Mouse (Mus musculus) G1E (cell line): Measurements from ENCODE around the gene Them4. TPM values are rescaled to one million over a fixed set of nuclear protein-coding genes. Genes with fewer than 3 reads are reported as not detected.

Experiments used
- ATAC-seq: 2 replicates; pipeline ENCODE4 v1.8.0; 2016; ENCODE audit warnings: mild to moderate bottlenecking; ENCODE audit not compliant: insufficient number of reproducible peaks, poor library complexity, low FRiP score, severe bottlenecking; ENCODE audit errors: extremely low read depth
- DNase-seq: peaks from one replicate; pipeline ENCODE4 v3.0.0; 2012; ENCODE audit warnings: low spot score
- H3K27me3 ChIP-seq: 2 replicates; pipeline ENCODE4 v1.6.1; 2012; ENCODE audit warnings: mild to moderate bottlenecking, low read length, inconsistent platforms; ENCODE audit not compliant: insufficient read depth
- H3K36me3 ChIP-seq: replicated peaks from 2 replicates; pipeline ENCODE3; 2012; ENCODE audit warnings: mild to moderate bottlenecking, inconsistent platforms
- H3K4me1 ChIP-seq: 2 replicates; pipeline ENCODE4 v1.6.1; 2012; ENCODE audit warnings: low read depth, low read length, inconsistent platforms, mixed read lengths; ENCODE audit not compliant: insufficient read depth
- H3K4me3 ChIP-seq: 2 replicates; pipeline ENCODE4 v1.5.1; 2012; ENCODE audit warnings: low read depth, mild to moderate bottlenecking, inconsistent platforms, low read length, moderate library complexity, mixed read lengths
- H3K9me3 ChIP-seq: replicated peaks from 2 replicates; pipeline ENCODE4 v1.6.1; 2012; ENCODE audit warnings: inconsistent platforms
- CTCF ChIP-seq: IDR thresholded peaks from 2 replicates; pipeline ENCODE4 v1.5.1; 2012; ENCODE audit warnings: low read depth, low read length, inconsistent platforms, mixed read lengths
- GATA1 ChIP-seq: IDR thresholded peaks from 2 replicates; pipeline ENCODE4 v1.6.1; 2012; ENCODE audit warnings: borderline replicate concordance, low read length, inconsistent platforms, mixed read lengths
- GATA2 ChIP-seq: IDR thresholded peaks from 2 replicates; pipeline ENCODE4 v1.6.1; 2012; ENCODE audit warnings: low read depth, low read length, inconsistent platforms, borderline replicate concordance
- POLR2AphosphoS5 ChIP-seq: IDR thresholded peaks from 2 replicates; pipeline ENCODE4 v1.6.1; 2012; ENCODE audit warnings: low read depth, low read length, inconsistent platforms; ENCODE audit not compliant: insufficient replicate concordance
- TAL1 ChIP-seq: conservative IDR thresholded peaks from 2 replicates; pipeline ENCODE4 v1.6.1; 2012; ENCODE audit warnings: low read depth, low read length, inconsistent platforms, mixed read lengths
- polyA plus RNA-seq: library from polyadenylated mRNA; stranded (reverse); fragments of >175 nt; gene quantifications from 2 replicates; pipeline ENCODE4 v1.2.3, GENCODE M21; 2012
- total RNA-seq, 2 experiments: library from RNA; stranded (forward) in 1 of 2; stranded (reverse) in 1 of 2; fragments of 200-1000 nt in 1 of 2; fragments of >200 nt in 1 of 2; fragmentation: Nextera tagmentation in 1 of 2; gene quantifications; 2 replicates each; pipeline ENCODE4 v1.2.3; 2014 to 2017

The Them4 gene
- total and polyA plus RNA-seq, 3 experiments, result 1.3 to 13.2 (median 7.7) TPM

DNA sequence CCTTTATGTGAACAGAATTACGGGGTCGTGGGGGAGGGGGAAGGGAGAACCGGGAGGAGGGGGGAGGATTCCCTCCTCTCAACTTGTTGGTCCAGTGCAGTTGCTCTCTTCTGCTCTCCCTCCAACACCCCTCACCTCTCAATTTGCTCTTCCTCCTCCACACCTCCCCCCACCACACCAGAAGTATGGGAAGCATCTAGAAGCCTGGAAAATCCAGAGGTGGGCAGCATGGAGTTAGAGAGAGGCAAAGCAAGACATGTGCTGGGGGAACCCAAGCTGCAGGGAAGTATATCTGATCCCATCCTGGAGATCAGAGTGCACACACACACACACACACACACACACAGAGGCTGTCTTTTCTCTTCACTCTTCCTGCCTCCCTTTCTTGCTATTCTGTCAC lies 62.1 kb downstream of the Them4 start:
- Histone ChIP-seq H3K9me3 (no peaks in the 10 kb centered on the region), H3K4me1 (peaks cover 6% of the 10 kb centered on the region; the same call in 1 of the 2 replicates), H3K27me3 (peaks cover 36% of the 10 kb centered on the region), H3K36me3 (no peaks in the 10 kb centered on the region), H3K4me3 (no peak overlapping the region)
- DNase-seq (no peak), ATAC-seq (no peak)
- TF ChIP-seq GATA2 (no peak), GATA1 (no peak), TAL1 (no peak), POLR2AphosphoS5 (no peak), CTCF (no peak)

GRCm38 (mm10) chr3:94372641-94373040 lies 62.8 kb downstream of the Them4 start, which contains the start of gene Rorc:
Gene Rorc, plus strand, starts transcription at chr3:94372794.
- TF ChIP-seq POLR2AphosphoS5 (no peak), CTCF (no peak), GATA1 (no peak), TAL1 (no peak), GATA2 (no peak)
- Histone ChIP-seq H3K4me3 (no peak within 1 kb of the TSS), H3K9me3 (no peaks in the 10 kb centered on the region), H3K36me3 (no peaks in the 10 kb centered on the region), H3K27me3 (peaks cover 42% of the 10 kb centered on the region), H3K4me1 (peaks cover 6% of the 10 kb centered on the region; the same call in 1 of the 2 replicates)
- no peak for DNase-seq
- ATAC-seq, result no peak

DNA sequence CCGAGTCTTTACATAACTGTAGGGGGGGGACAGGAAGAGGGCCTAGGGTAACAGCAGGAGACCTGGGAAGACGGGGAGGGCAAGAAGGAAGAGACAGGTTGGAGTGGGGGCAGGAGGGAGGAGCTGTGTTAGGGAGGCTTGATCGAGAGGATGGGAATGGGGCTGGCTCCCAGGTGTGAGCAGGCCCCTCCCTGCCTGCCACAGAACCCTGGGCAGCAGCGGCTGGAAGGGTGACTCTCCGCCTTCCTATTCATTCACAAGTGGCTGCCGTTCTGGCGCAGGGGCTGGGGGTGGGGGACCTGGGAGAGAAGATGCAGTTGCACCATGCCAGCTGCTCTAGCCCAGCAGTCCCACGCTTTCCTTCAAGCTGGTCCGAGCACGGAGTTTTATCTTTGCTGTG lies 63.2 kb downstream of the Them4 start:
- no peaks in the 10 kb centered on the region for H3K36me3 ChIP-seq
- no peak for ATAC-seq
- no peaks in the 10 kb centered on the region for H3K9me3 ChIP-seq
- TF ChIP-seq GATA2 (no peak), GATA1 (no peak), CTCF (no peak), POLR2AphosphoS5 (no peak), TAL1 (no peak)
- peaks cover 6% of the 10 kb centered on the region; the same call in 1 of the 2 replicates for H3K4me1 ChIP-seq
- peaks cover 42% of the 10 kb centered on the region for H3K27me3 ChIP-seq
- DNase-seq, result no peak
- no peak overlapping the region for H3K4me3 ChIP-seq

DNA sequence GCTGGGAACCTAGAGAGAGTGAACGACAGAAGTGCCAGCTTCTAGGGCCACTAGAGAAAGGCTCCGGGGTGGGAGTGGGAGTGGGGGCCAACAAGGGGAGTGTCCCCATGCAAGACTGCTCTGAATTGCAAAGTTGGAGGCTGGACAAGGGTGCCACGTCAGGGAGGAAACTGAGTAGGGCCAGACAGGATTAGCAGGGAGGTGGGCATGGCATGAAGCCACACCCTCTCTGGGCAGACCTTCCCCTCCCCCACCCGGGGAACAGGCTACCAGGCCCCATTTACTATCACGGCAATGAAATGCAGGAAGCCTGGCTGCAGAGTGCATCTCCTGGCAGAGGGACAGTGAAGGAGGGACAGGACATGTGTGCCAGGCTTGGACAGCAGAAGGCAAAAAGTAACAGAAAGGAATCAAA lies 63.7 kb downstream of the Them4 start:
- H3K4me3 ChIP-seq, result no peak overlapping the region
- H3K36me3 ChIP-seq, result no peaks in the 10 kb centered on the region
- no peaks in the 10 kb centered on the region for H3K9me3 ChIP-seq
- H3K27me3 ChIP-seq, result peaks cover 42% of the 10 kb centered on the region
- H3K4me1 ChIP-seq, result peaks cover 5% of the 10 kb centered on the region; the same call in 1 of the 2 replicates
- TF ChIP-seq GATA1 (no peak), POLR2AphosphoS5 (no peak)
- DNase-seq, result no peak
- ATAC-seq, result no peak

DNA sequence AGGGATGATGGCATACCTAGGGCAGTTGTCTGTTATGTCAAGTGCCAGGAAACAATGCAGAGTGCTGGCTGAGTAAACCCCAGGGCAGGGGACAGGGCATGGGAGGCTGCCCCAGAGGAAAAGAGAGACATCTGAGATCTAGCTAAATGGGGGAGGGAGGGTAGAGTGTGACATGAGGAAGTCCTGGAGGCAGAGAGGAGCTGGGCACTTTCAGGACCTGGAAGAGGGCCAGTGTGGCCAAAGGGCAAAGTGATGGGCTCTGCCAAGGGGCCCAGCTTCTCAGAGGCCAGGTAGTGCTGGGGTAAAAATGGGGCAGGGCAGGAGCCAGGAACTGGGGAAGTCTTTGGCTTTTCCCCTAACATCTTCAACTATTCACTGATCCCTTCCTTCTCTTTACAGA lies 64.7 kb downstream of the Them4 start:
- H3K36me3 ChIP-seq, result no peaks in the 10 kb centered on the region
- ATAC-seq (no peak), DNase-seq (no peak)
- H3K4me1 ChIP-seq, result peaks cover 3% of the 10 kb centered on the region; the same call in 1 of the 2 replicates
- peaks cover 42% of the 10 kb centered on the region for H3K27me3 ChIP-seq
- H3K4me3 ChIP-seq, result no peak overlapping the region
- H3K9me3 ChIP-seq, result no peaks in the 10 kb centered on the region
- TF ChIP-seq CTCF, result no peak
- TF ChIP-seq GATA1, result no peak
- TF ChIP-seq TAL1, result no peak
- no peak for TF ChIP-seq GATA2
- TF ChIP-seq POLR2AphosphoS5, result no peak

DNA sequence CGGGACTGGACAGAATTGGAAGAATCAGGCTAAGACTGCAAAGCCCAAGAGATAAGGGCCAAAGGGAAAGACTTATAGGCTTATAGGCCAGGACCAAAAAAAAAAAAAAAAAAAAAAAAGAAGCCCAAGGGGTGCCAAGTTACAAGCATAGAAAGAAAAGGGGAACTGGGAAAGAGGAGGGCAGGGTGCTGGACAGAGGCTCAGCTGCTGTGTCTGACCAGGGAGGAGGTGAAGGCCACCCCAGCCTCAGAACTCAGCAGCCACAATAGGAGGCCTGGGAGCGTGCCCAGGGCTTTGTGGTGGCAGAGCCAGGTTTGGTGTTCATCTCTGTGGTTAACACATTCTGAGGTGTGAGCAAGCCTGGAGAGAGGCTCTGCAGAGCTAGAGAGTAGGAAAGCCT lies 65.3 kb downstream of the Them4 start:
- no peak overlapping the region for H3K4me3 ChIP-seq
- no peaks in the 10 kb centered on the region for H3K9me3 ChIP-seq
- TF ChIP-seq CTCF, result no peak
- TF ChIP-seq POLR2AphosphoS5, result no peak
- no peak for TF ChIP-seq TAL1
- no peak for TF ChIP-seq GATA2
- no peak for TF ChIP-seq GATA1
- H3K36me3 ChIP-seq, result no peaks in the 10 kb centered on the region
- H3K27me3 ChIP-seq, result peaks cover 39% of the 10 kb centered on the region
- ATAC-seq (no peak), DNase-seq (no peak)
- peaks cover 3% of the 10 kb centered on the region; the same call in 1 of the 2 replicates for H3K4me1 ChIP-seq

DNA sequence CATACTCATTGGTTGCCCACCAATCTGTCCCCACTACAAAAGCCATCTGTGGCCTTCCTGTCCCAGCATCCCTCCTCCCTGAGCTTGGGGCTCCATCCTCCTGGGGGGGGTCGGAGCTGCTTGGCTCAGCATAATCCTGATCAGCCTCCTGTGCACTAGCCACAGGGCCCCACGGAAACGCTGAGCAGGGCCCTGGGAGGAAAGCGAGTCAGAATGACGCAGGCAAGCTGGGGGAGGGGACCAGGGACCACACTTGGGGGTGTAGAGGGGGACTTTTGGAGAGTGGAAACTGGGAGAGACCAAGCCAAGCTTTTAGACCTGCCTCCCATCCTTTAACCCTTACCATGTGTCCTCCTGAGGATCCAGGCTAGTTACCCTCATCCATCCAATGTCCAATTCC lies 66.0 kb downstream of the Them4 start:
- H3K4me1 ChIP-seq, result peaks cover 3% of the 10 kb centered on the region; the same call in 1 of the 2 replicates

More for the DNA sequence above, 66.0 kb downstream of the Them4 start:
- peaks cover 38% of the 10 kb centered on the region for H3K27me3 ChIP-seq
- H3K9me3 ChIP-seq, result no peaks in the 10 kb centered on the region
- no peak for DNase-seq
- TF ChIP-seq TAL1 (no peak), POLR2AphosphoS5 (no peak), GATA1 (no peak), CTCF (no peak), GATA2 (no peak)
- ATAC-seq, result no peak
- no peaks in the 10 kb centered on the region for H3K36me3 ChIP-seq
- H3K4me3 ChIP-seq, result no peak overlapping the region
